Mouse (Mus musculus) stomach, embryonic 14.5 days (tissue): ENCODE results near the gene Hbb-bh2. TPM values are rescaled to one million over a fixed set of nuclear protein-coding genes. Genes with fewer than 3 reads are reported as not detected.

Experiments
- ATAC-seq: fragments of 200-750 bp; cut with Nextera tagmentation; 2 replicates; pipeline ENCODE4 v1.8.0; 2017; ENCODE audit warnings: low read depth, moderate TSS enrichment; ENCODE audit not compliant: insufficient number of reproducible peaks, insufficient read depth, low FRiP score
- H3K27ac ChIP-seq: fragments of 300-500 bp; sonication (generic); 2 replicates; pipeline ENCODE4 v1.5.1; 2014; ENCODE audit warnings: mild to moderate bottlenecking, low read length, moderate library complexity, mixed read lengths
- H3K27me3 ChIP-seq: fragments of 300-500 bp; sonication (generic); 2 replicates; pipeline ENCODE4 v1.6.1; 2014; ENCODE audit warnings: low read length, control low read depth, mixed read lengths; ENCODE audit not compliant: control insufficient read depth, insufficient read depth
- H3K36me3 ChIP-seq: fragments of 300-500 bp; sonication (generic); 2 replicates; pipeline ENCODE4 v1.6.1; 2014; ENCODE audit warnings: mild to moderate bottlenecking, control low read depth, low read length, moderate library complexity, mixed read lengths; ENCODE audit not compliant: control insufficient read depth, insufficient read depth
- H3K4me1 ChIP-seq: fragments of 300-500 bp; sonication (generic); 2 replicates; pipeline ENCODE4 v1.6.1; 2014; ENCODE audit warnings: low read length, control low read depth, mixed read lengths; ENCODE audit not compliant: control insufficient read depth, insufficient read depth
- H3K4me2 ChIP-seq: fragments of 300-500 bp; sonication (generic); replicated peaks from 2 replicates; pipeline ENCODE4 v1.6.1; 2014; ENCODE audit warnings: low read depth, low read length, control low read depth
- H3K4me3 ChIP-seq: fragments of 300-500 bp; sonication (generic); 2 replicates; pipeline ENCODE4 v1.5.1; 2014; ENCODE audit warnings: low read depth, low read length, control low read depth
- H3K9ac ChIP-seq: fragments of 300-500 bp; sonication (generic); replicated peaks from 2 replicates; pipeline ENCODE4 v1.6.1; 2014; ENCODE audit warnings: low read depth, mild to moderate bottlenecking, control low read depth, low read length, moderate library complexity, mixed read lengths
- H3K9me3 ChIP-seq: fragments of 300-500 bp; sonication (generic); 2 replicates; pipeline ENCODE4 v1.6.1; 2016; ENCODE audit warnings: low read depth, low read length, control low read depth; ENCODE audit not compliant: control insufficient read depth
- WGBS: fragments of 180-500 bp; shearing (Covaris S2); extraction: QIAGEN DNeasy Blood & Tissue Kit; methylation state at CpG from one replicate; pipeline ENCODE4 v1.1.7; 2014; 5-methylcytosine and 5-hydroxymethylcytosine counted together
- polyA plus RNA-seq: library from polyadenylated mRNA; unstranded; fragments of >200 nt; fragmentation: Nextera tagmentation; extraction: Ambion mirVana; gene quantifications from 2 replicates; pipeline ENCODE4 v1.2.1, GENCODE M21; 2014

Gene Hbb-bh2
- not detected in 2 replicates for polyA plus RNA-seq

- no peaks in the 10 kb centered on the region for H3K4me1 ChIP-seq
- ATAC-seq, result no peak
- H3K4me3 ChIP-seq, result no peak within 1 kb of the TSS
- H3K36me3 ChIP-seq, result no peaks in the 10 kb centered on the region
- no peak within 1 kb of the TSS for H3K27ac ChIP-seq
- no peaks in the 10 kb centered on the region for H3K9me3 ChIP-seq
- H3K4me2 ChIP-seq, result no peak within 1 kb of the TSS
- 73% methylated on average over 3 of the region's 3 CpGs for WGBS
- H3K27me3 ChIP-seq, result no peaks in the 10 kb centered on the region
- no peak within 1 kb of the TSS for H3K9ac ChIP-seq
Measured at GRCm38 (mm10) chr7:103840268-103840667, at the start of gene Hbb-bh2. Hbb-bh2 (minus strand) TSS chr7:103840520.

GRCm38 (mm10) chr7:103886152-103886551 lies 45.8 kb upstream of the Hbb-bh2 start, which contains the start of gene Olfr66:
Olfr66 (minus strand) TSS chr7:103886252.
- ATAC-seq, result no peak
- H3K27me3 ChIP-seq, result no peaks in the 10 kb centered on the region
- H3K4me3 ChIP-seq, result no peak within 1 kb of the TSS
- H3K4me1 ChIP-seq, result no peaks in the 10 kb centered on the region
- H3K9me3 ChIP-seq, result no peaks in the 10 kb centered on the region
- no peak within 1 kb of the TSS for H3K4me2 ChIP-seq
- H3K9ac ChIP-seq, result no peak within 1 kb of the TSS
- H3K36me3 ChIP-seq, result no peaks in the 10 kb centered on the region
- H3K27ac ChIP-seq, result no peak within 1 kb of the TSS

GRCm38 (mm10) chr7:103877093-103877492 lies 36.8 kb upstream of the Hbb-bh2 start:
- 76% methylated on average over 2 of the region's 2 CpGs for WGBS

GRCm38 (mm10) chr7:103874451-103874850 lies 34.1 kb upstream of the Hbb-bh2 start:
- ATAC-seq, result no peak
- Histone ChIP-seq H3K27me3 (no peaks in the 10 kb centered on the region), H3K9me3 (no peaks in the 10 kb centered on the region), H3K4me2 (no peak overlapping the region), H3K4me1 (no peaks in the 10 kb centered on the region), H3K36me3 (no peaks in the 10 kb centered on the region), H3K9ac (no peak overlapping the region), H3K27ac (no peak overlapping the region), H3K4me3 (no peak overlapping the region)
- 38% methylated on average over 5 of the region's 5 CpGs for WGBS

More at GRCm38 (mm10) chr7:103877093-103877492, 36.8 kb upstream of the Hbb-bh2 start:
- no peaks in the 10 kb centered on the region for H3K4me1 ChIP-seq
- H3K27me3 ChIP-seq, result no peaks in the 10 kb centered on the region
- no peak for ATAC-seq
- H3K36me3 ChIP-seq, result no peaks in the 10 kb centered on the region
- no peak overlapping the region for H3K27ac ChIP-seq
- H3K4me2 ChIP-seq, result no peak overlapping the region
- no peak overlapping the region for H3K9ac ChIP-seq
- no peak overlapping the region for H3K4me3 ChIP-seq
- no peaks in the 10 kb centered on the region for H3K9me3 ChIP-seq

- 6% methylated on average over 1 of the region's 1 CpGs for WGBS
- no peaks in the 10 kb centered on the region for H3K27me3 ChIP-seq
Measured at GRCm38 (mm10) chr7:103873064-103873463, 32.7 kb upstream of the Hbb-bh2 start.

GRCm38 (mm10) chr7:103870667-103871066 lies 30.3 kb upstream of the Hbb-bh2 start:
- no peak overlapping the region for H3K4me2 ChIP-seq
- no peak overlapping the region for H3K27ac ChIP-seq
- no peak overlapping the region for H3K9ac ChIP-seq
- no peak overlapping the region for H3K4me3 ChIP-seq
- H3K9me3 ChIP-seq, result no peaks in the 10 kb centered on the region
- no peaks in the 10 kb centered on the region for H3K27me3 ChIP-seq
- no peaks in the 10 kb centered on the region for H3K36me3 ChIP-seq
- ATAC-seq, result peak; percentile 67; the same call in 1 of the 2 replicates
- no peaks in the 10 kb centered on the region for H3K4me1 ChIP-seq

More at GRCm38 (mm10) chr7:103873064-103873463, 32.7 kb upstream of the Hbb-bh2 start:
- Histone ChIP-seq H3K9me3 (no peaks in the 10 kb centered on the region), H3K9ac (no peak overlapping the region), H3K4me3 (no peak overlapping the region), H3K36me3 (no peaks in the 10 kb centered on the region), H3K4me1 (no peaks in the 10 kb centered on the region), H3K27ac (no peak overlapping the region), H3K4me2 (no peak overlapping the region)
- ATAC-seq, result no peak

GRCm38 (mm10) chr7:103865716-103866115 lies 25.4 kb upstream of the Hbb-bh2 start:
- H3K9ac ChIP-seq, result no peak overlapping the region
- H3K9me3 ChIP-seq, result no peaks in the 10 kb centered on the region
- ATAC-seq, result peak; percentile 85; the same call in 1 of the 2 replicates
- no peaks in the 10 kb centered on the region for H3K27me3 ChIP-seq
- no peak overlapping the region for H3K4me3 ChIP-seq
- no peak overlapping the region for H3K27ac ChIP-seq
- no peaks in the 10 kb centered on the region for H3K36me3 ChIP-seq
- no peak overlapping the region for H3K4me2 ChIP-seq
- no peaks in the 10 kb centered on the region for H3K4me1 ChIP-seq

GRCm38 (mm10) chr7:103861531-103861930 lies 21.2 kb upstream of the Hbb-bh2 start:
- ATAC-seq, result no peak
- H3K27me3 ChIP-seq, result no peaks in the 10 kb centered on the region
- no peak overlapping the region for H3K9ac ChIP-seq
- H3K4me3 ChIP-seq, result no peak overlapping the region
- no peaks in the 10 kb centered on the region for H3K4me1 ChIP-seq
- no peak overlapping the region for H3K27ac ChIP-seq
- no peaks in the 10 kb centered on the region for H3K36me3 ChIP-seq
- H3K4me2 ChIP-seq, result no peak overlapping the region
- WGBS, result 79% methylated on average over 3 of the region's 3 CpGs
- no peaks in the 10 kb centered on the region for H3K9me3 ChIP-seq

GRCm38 (mm10) chr7:103860855-103861254 lies 20.5 kb upstream of the Hbb-bh2 start:
- Histone ChIP-seq H3K36me3 (no peaks in the 10 kb centered on the region), H3K9me3 (no peaks in the 10 kb centered on the region), H3K27ac (no peak overlapping the region), H3K4me2 (no peak overlapping the region), H3K27me3 (no peaks in the 10 kb centered on the region), H3K9ac (no peak overlapping the region), H3K4me1 (no peaks in the 10 kb centered on the region), H3K4me3 (no peak overlapping the region)
- 48% methylated on average over 1 of the region's 1 CpGs for WGBS
- peak; percentile 88; the same call in 1 of the 2 replicates for ATAC-seq
